Mouse (Mus musculus) midbrain, embryonic 12.5 days (tissue): ENCODE results near the gene Cenpa. TPM values are rescaled to one million over a fixed set of nuclear protein-coding genes. Genes with fewer than 3 reads are reported as not detected.

Experiments used
- ATAC-seq: fragments of 200-750 bp; cut with Nextera tagmentation; 2 replicates; pipeline ENCODE4 v1.8.0; 2017; ENCODE audit warnings: low read depth, moderate TSS enrichment, moderate library complexity; ENCODE audit not compliant: low FRiP score
- H3K27ac ChIP-seq: fragments of 300-500 bp; sonication (generic); replicated peaks from 2 replicates; pipeline ENCODE4 v1.5.1; 2016; ENCODE audit warnings: mild to moderate bottlenecking
- H3K27me3 ChIP-seq: fragments of 300-500 bp; sonication (generic); 2 replicates; pipeline ENCODE4 v1.6.1; 2016; ENCODE audit warnings: mild to moderate bottlenecking
- H3K36me3 ChIP-seq: fragments of 300-500 bp; sonication (generic); 2 replicates; pipeline ENCODE4 v1.6.1; 2016
- H3K4me1 ChIP-seq: fragments of 300-500 bp; sonication (generic); 2 replicates; pipeline ENCODE4 v1.6.1; 2016
- H3K4me2 ChIP-seq: fragments of 300-500 bp; sonication (generic); replicated peaks from 2 replicates; pipeline ENCODE4 v1.6.1; 2016; ENCODE audit warnings: mild to moderate bottlenecking, moderate library complexity
- H3K4me3 ChIP-seq: fragments of 300-500 bp; sonication (generic); 2 replicates; pipeline ENCODE4 v1.5.1; 2016; ENCODE audit warnings: mild to moderate bottlenecking
- H3K9ac ChIP-seq: fragments of 300-500 bp; sonication (generic); replicated peaks from 2 replicates; pipeline ENCODE4 v1.6.1; 2016; ENCODE audit warnings: mild to moderate bottlenecking, moderate library complexity
- H3K9me3 ChIP-seq: fragments of 300-500 bp; sonication (generic); 2 replicates; pipeline ENCODE4 v1.6.1; 2016; ENCODE audit warnings: mild to moderate bottlenecking
- WGBS: fragments of 180-500 bp; shearing (Covaris S2); methylation state at CpG from one replicate; pipeline ENCODE4 v1.1.7; 2016; 5-methylcytosine and 5-hydroxymethylcytosine counted together
- polyA plus RNA-seq: library from polyadenylated mRNA; unstranded; fragments of >200 nt; fragmentation: Nextera tagmentation; extraction: Ambion mirVana; gene quantifications from 2 replicates; pipeline ENCODE4 v1.2.1, GENCODE M21; 2016

The Cenpa gene
- 268 and 290 TPM in 2 replicates for polyA plus RNA-seq

GRCm38 (mm10) chr5:30666391-30667195 is at the start of gene Cenpa:
TSS of gene Cenpa (plus strand) at chr5:30666777.
- H3K27me3 ChIP-seq: no peaks in the 10 kb centered on the region
- under 1% methylated on average over 40 of the region's 40 CpGs for WGBS
- ATAC-seq: peak; percentile 93
- peak within 1 kb of the TSS; percentile 66 for H3K4me2 ChIP-seq
- H3K4me1 ChIP-seq: peaks cover 23% of the 10 kb centered on the region
- peak within 1 kb of the TSS; percentile 68 for H3K9ac ChIP-seq
- peaks cover 20% of the 10 kb centered on the region for H3K36me3 ChIP-seq
- no peaks in the 10 kb centered on the region for H3K9me3 ChIP-seq
- H3K4me3 ChIP-seq: peak within 1 kb of the TSS; percentile 69
- peak within 1 kb of the TSS; percentile 54 for H3K27ac ChIP-seq

GRCm38 (mm10) chr5:30617357-30617756 is 49.2 kb upstream of the Cenpa start:
- WGBS: 45% methylated on average over 3 of the region's 3 CpGs
- Histone ChIP-seq H3K4me2 (no peak overlapping the region), H3K4me1 (peaks cover 10% of the 10 kb centered on the region), H3K4me3 (no peak overlapping the region), H3K27ac (no peak overlapping the region), H3K9me3 (no peaks in the 10 kb centered on the region), H3K36me3 (no peaks in the 10 kb centered on the region), H3K9ac (no peak overlapping the region), H3K27me3 (peaks cover 44% of the 10 kb centered on the region)
- no peak for ATAC-seq

DNA sequence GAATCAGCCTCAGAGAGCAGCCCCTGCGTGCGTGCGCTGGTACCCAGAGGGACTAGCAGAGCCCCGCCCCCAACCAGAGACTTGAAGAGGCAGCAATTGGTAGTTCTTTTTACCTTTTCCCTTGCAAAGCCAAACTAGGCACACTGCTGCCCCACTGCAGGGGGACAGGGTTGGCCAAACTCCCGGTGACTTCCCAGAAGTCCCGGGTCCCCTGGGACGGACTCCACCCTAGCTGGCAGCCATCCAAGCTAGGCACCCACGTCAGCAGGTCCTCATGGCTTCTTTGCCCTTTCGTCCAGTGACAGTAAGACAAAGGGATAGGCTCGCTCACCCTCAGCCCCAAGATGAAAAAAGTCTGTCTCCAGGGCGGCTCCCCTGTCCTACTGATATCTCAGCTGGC is 48.7 kb upstream of the Cenpa start:
- Histone ChIP-seq H3K4me3 (no peak overlapping the region), H3K27ac (no peak overlapping the region), H3K36me3 (no peaks in the 10 kb centered on the region), H3K4me2 (no peak overlapping the region), H3K9me3 (no peaks in the 10 kb centered on the region), H3K27me3 (peaks cover 49% of the 10 kb centered on the region), H3K9ac (no peak overlapping the region), H3K4me1 (peaks cover 15% of the 10 kb centered on the region)
- WGBS: 36% methylated on average over 11 of the region's 11 CpGs
- no peak for ATAC-seq

- Histone ChIP-seq H3K9me3 (no peaks in the 10 kb centered on the region), H3K4me2 (no peak overlapping the region), H3K36me3 (no peaks in the 10 kb centered on the region), H3K4me1 (peaks cover 17% of the 10 kb centered on the region), H3K4me3 (no peak overlapping the region), H3K27ac (no peak overlapping the region), H3K27me3 (peaks cover 54% of the 10 kb centered on the region), H3K9ac (no peak overlapping the region)
- WGBS: 85% methylated on average over 8 of the region's 8 CpGs
- ATAC-seq: no peak
Measured at GRCm38 (mm10) chr5:30618376-30619003, 48.1 kb upstream of the Cenpa start.

- Histone ChIP-seq H3K9me3 (no peaks in the 10 kb centered on the region), H3K27ac (no peak overlapping the region), H3K27me3 (peaks cover 61% of the 10 kb centered on the region), H3K4me3 (no peak overlapping the region), H3K9ac (no peak overlapping the region), H3K36me3 (no peaks in the 10 kb centered on the region), H3K4me2 (no peak overlapping the region), H3K4me1 (peaks cover 15% of the 10 kb centered on the region)
- WGBS: 90% methylated on average over 2 of the region's 2 CpGs
- no peak for ATAC-seq
Measured at GRCm38 (mm10) chr5:30619211-30619610, 47.4 kb upstream of the Cenpa start.

DNA sequence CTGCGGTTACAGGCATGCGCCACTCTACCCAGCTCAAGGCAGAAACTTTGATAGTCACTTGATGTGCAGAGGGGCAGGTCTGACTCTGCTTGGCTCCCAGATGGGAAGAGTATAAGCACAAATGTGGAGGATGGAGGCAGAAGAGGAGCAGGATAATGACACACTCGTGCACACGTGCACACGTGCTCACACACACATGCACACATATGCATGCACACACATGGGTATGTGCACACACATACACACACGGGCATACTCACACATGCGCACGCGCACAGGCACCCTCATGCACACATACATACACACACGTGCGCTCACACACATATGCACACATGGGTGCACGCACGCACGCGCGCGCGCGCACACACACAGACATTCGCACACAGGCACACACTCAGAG is 46.0 kb upstream of the Cenpa start:
- Histone ChIP-seq H3K36me3 (no peaks in the 10 kb centered on the region), H3K4me3 (no peak overlapping the region), H3K27ac (no peak overlapping the region), H3K4me2 (no peak overlapping the region), H3K9ac (no peak overlapping the region), H3K9me3 (no peaks in the 10 kb centered on the region), H3K27me3 (peaks cover 66% of the 10 kb centered on the region), H3K4me1 (peaks cover 13% of the 10 kb centered on the region)
- no peak for ATAC-seq
- 96% methylated on average over 20 of the region's 20 CpGs for WGBS

GRCm38 (mm10) chr5:30621211-30621790 is 45.3 kb upstream of the Cenpa start:
- 92% methylated on average over 9 of the region's 9 CpGs for WGBS
- no peak overlapping the region for H3K4me2 ChIP-seq

GRCm38 (mm10) chr5:30621844-30622176 is 44.8 kb upstream of the Cenpa start:
- WGBS: 42% methylated on average over 22 of the region's 22 CpGs

More at GRCm38 (mm10) chr5:30621211-30621790, 45.3 kb upstream of the Cenpa start:
- no peak overlapping the region for H3K9ac ChIP-seq
- no peaks in the 10 kb centered on the region for H3K9me3 ChIP-seq
- no peak overlapping the region for H3K27ac ChIP-seq
- H3K4me3 ChIP-seq: no peak overlapping the region
- H3K27me3 ChIP-seq: peaks cover 66% of the 10 kb centered on the region
- no peak for ATAC-seq
- no peaks in the 10 kb centered on the region for H3K36me3 ChIP-seq
- peaks cover 13% of the 10 kb centered on the region for H3K4me1 ChIP-seq

GRCm38 (mm10) chr5:30622177-30622840 is 44.3 kb upstream of the Cenpa start:
- Histone ChIP-seq H3K9ac (peak overlapping the region; percentile 34; the same call in 1 of the 2 replicates), H3K4me2 (peak overlapping the region; percentile 75), H3K27me3 (peaks cover 61% of the 10 kb centered on the region), H3K4me3 (peak overlapping the region; percentile 43), H3K9me3 (no peaks in the 10 kb centered on the region), H3K27ac (no peak overlapping the region), H3K36me3 (no peaks in the 10 kb centered on the region), H3K4me1 (peaks cover 13% of the 10 kb centered on the region)
- ATAC-seq: peak; percentile 47; the same call in 1 of the 2 replicates
- WGBS: 2% methylated on average over 68 of the region's 69 CpGs

More at GRCm38 (mm10) chr5:30621844-30622176, 44.8 kb upstream of the Cenpa start:
- peak overlapping the region; percentile 75 for H3K4me2 ChIP-seq
- H3K9me3 ChIP-seq: no peaks in the 10 kb centered on the region
- H3K36me3 ChIP-seq: no peaks in the 10 kb centered on the region
- no peak for ATAC-seq
- no peak overlapping the region for H3K27ac ChIP-seq
- peak overlapping the region; percentile 43 for H3K4me3 ChIP-seq
- H3K27me3 ChIP-seq: peaks cover 62% of the 10 kb centered on the region
- peaks cover 13% of the 10 kb centered on the region for H3K4me1 ChIP-seq
- H3K9ac ChIP-seq: peak overlapping the region; percentile 34; the same call in 1 of the 2 replicates

DNA sequence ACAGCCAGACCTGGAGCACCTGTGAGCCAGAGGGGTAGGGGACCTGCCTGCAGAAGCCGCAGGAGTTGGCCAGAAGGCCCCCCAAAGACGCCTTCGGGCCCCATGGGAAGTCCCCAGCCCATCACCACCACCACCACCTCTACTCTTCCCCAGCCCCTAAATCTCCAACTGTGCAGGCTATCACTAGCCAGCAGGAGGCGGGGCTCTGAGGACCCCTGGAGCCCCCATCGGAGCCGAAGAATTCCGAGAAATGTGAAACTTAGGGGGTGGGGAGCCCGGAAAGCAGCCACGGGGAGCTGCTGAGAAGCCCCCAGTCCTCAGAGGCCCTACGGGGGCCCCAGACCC is 43.8 kb upstream of the Cenpa start:
- Histone ChIP-seq H3K36me3 (no peaks in the 10 kb centered on the region), H3K4me2 (peak overlapping the region; percentile 75), H3K4me1 (peaks cover 13% of the 10 kb centered on the region), H3K9me3 (no peaks in the 10 kb centered on the region), H3K27ac (no peak overlapping the region), H3K27me3 (peaks cover 56% of the 10 kb centered on the region), H3K4me3 (peak overlapping the region; percentile 43), H3K9ac (peak overlapping the region; percentile 34; the same call in 1 of the 2 replicates)
- ATAC-seq: no peak; the same call in 1 of the 2 replicates
- WGBS: under 1% methylated on average over 10 of the region's 10 CpGs

GRCm38 (mm10) chr5:30623380-30623779 is 43.2 kb upstream of the Cenpa start:
- Histone ChIP-seq H3K9me3 (no peaks in the 10 kb centered on the region), H3K9ac (no peak overlapping the region), H3K36me3 (no peaks in the 10 kb centered on the region), H3K4me2 (no peak overlapping the region), H3K4me3 (no peak overlapping the region), H3K27ac (no peak overlapping the region), H3K27me3 (peaks cover 51% of the 10 kb centered on the region), H3K4me1 (peaks cover 13% of the 10 kb centered on the region)
- ATAC-seq: no peak
- 67% methylated on average over 2 of the region's 2 CpGs for WGBS
